Mouse (Mus musculus) gastrocnemius, postnatal 14 days (tissue): ENCODE data around the gene Rufy2. TPM values are rescaled to one million over a fixed set of nuclear protein-coding genes. Genes with fewer than 3 reads are reported as not detected.

Experiments
- total RNA-seq, 2 experiments: library from RNA; stranded (reverse); gene quantifications; 2 replicates each; pipeline ENCODE4 v1.2.3; 2021

Gene Rufy2
- total RNA-seq, 2 experiments from 2014 or later: 7.4 to 8.4 TPM

Other genes starting within 250 kb of the Rufy2 start
- 10 to 100 TPM; 27.3 to 31.0 TPM for gene Ccar1, start 187.9 kb upstream of the Rufy2 start, total RNA-seq
- 10 to 100 TPM in 1 of 2 experiments, 1 to 10 TPM in 1; 7.4 to 11.4 TPM for gene Tet1, start 71.2 kb upstream of the Rufy2 start, total RNA-seq
- 10 to 100 TPM; 18.5 to 19.8 TPM for gene Slc25a16, start 59.6 kb upstream of the Rufy2 start, total RNA-seq
- 1 to 10 TPM in 1 of 2 experiments, under 1 TPM in 1; 0.94 to 1.4 TPM for gene Dna2, start 33.2 kb upstream of the Rufy2 start, total RNA-seq
- 10 to 100 TPM; 12.6 to 14.4 TPM for gene Hnrnph3, start 44.0 kb downstream of the Rufy2 start, total RNA-seq
- gene Pbld2, start 44.1 kb downstream of the Rufy2 start, total RNA-seq: 1 to 10 TPM; 1.8 to 2.0 TPM
- gene Pbld1, start 79.9 kb downstream of the Rufy2 start, total RNA-seq: under 1 TPM; 0.45 to 0.47 TPM
- 1 to 10 TPM in 1 of 2 experiments, under 1 TPM in 1; 0.41 to 1.1 TPM for gene Atoh7, start 119.4 kb downstream of the Rufy2 start, total RNA-seq
- gene Mypn, start 223.7 kb downstream of the Rufy2 start, total RNA-seq: 100 to 1,000 TPM; 240 to 247 TPM